Mouse (Mus musculus): ENCODE data around the gene Tcerg1l. TPM values are rescaled to one million over a fixed set of nuclear protein-coding genes. Genes with fewer than 3 reads are reported as not detected.

Gene Tcerg1l
- polyA plus RNA-seq, 1 experiment, result not detected

DNA sequence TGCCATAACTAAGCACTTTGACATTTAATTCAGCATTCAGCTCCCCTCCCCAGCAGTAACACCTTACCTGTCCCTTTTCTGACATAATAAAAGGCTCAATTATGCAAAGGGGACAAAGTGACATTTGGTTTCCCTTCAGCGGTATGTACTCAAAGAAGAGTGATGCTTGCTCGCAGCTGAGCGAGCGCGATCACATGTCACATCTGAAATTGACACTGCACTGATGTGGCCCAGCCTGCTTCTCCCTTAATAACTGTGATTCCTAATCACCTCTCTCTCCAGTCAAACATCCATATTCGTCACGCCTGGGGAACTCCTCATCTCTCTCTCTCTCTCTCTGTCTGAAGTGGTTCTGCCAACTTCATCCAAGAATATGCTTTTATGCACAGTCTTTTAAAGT lies 126.2 kb downstream of the Tcerg1l start:
- no peak for TF ChIP-seq GATA1 (IDR thresholded peaks at IDR 0.05; ENCODE audit: low read length)
- TF ChIP-seq TAL1 (IDR thresholded peaks at IDR 0.05; ENCODE audit: low read length), result no peak
- no peaks in the 10 kb centered on the region for H3K27me3 ChIP-seq (ENCODE audit: control insufficient read depth)
- H3K4me1 ChIP-seq (ENCODE audit: control insufficient read depth), result no peaks in the 10 kb centered on the region
- no peak overlapping the region for H3K4me3 ChIP-seq (replicated peaks)
- H3K9me3 ChIP-seq (ENCODE audit: control insufficient read depth, low read length), result peaks cover 2% of the 10 kb centered on the region; the same call in 1 of the 2 replicates
- H3K36me3 ChIP-seq (ENCODE audit: control insufficient read depth), result no peaks in the 10 kb centered on the region

DNA sequence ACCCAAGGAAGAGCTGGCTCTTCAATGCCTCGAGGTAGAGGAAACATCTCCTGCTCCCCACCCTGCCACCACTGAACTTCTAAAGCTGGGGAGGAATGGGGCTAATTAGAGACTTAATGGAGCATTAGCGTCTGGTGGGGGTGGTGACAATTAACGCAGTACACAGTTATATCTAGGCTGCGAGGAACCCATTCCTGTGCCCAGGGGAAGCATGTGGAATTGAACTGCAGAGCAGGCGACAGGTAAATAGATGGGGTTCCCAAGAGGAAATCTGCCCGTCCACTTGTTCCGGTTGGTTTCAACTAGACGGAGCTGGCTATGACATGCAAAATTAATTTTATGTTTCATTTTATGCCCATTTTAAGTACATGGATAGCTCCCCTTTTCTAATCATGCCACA lies 128.1 kb downstream of the Tcerg1l start:
- Histone ChIP-seq H3K4me1 (ENCODE audit: control insufficient read depth) (no peaks in the 10 kb centered on the region), H3K9me3 (ENCODE audit: control insufficient read depth, low read length) (peaks cover 2% of the 10 kb centered on the region; the same call in 1 of the 2 replicates), H3K36me3 (ENCODE audit: control insufficient read depth) (no peaks in the 10 kb centered on the region), H3K4me3 (replicated peaks) (no peak overlapping the region), H3K27me3 (ENCODE audit: control insufficient read depth) (no peaks in the 10 kb centered on the region)
- TF ChIP-seq GATA1 (IDR thresholded peaks at IDR 0.05; ENCODE audit: low read length), result no peak
- TF ChIP-seq TAL1 (IDR thresholded peaks at IDR 0.05; ENCODE audit: low read length), result no peak

DNA sequence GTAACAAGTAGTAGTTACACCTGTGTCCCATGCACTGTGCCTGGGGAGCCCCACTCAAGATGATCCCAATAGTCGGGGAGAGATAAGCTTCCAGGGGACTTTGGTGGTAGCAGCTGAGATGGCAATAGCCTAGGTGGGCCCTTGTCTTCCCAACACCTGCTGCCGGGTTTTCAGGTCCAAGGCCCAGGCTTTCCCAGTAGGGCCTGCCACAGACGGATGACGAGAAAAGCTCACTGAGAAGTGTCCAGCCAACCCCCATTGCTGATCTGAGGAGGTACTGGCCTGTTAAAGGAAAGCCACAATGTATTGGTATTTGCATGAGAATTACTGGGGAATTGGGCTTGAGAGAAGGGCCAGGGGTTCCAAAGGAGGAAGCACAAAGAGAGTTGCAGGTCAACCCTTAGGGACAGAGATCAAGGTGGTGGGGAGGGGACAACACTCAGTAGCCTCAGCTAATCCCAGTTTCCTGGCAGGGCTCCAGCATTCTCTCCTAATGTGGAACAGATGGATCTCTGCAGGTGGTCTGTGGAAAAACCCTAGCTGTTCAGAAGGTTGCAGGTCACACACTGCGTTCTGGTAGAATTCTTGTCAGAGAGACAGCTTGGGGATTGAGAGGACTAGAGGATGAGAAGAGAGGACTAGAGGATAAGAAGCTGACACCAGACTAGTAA lies 129.4 kb downstream of the Tcerg1l start:
- no peaks in the 10 kb centered on the region for H3K4me1 ChIP-seq (ENCODE audit: control insufficient read depth)
- TF ChIP-seq GATA1 (IDR thresholded peaks at IDR 0.05; ENCODE audit: low read length), result no peak
- no peak for TF ChIP-seq TAL1 (IDR thresholded peaks at IDR 0.05; ENCODE audit: low read length)
- peaks cover 2% of the 10 kb centered on the region; the same call in 1 of the 2 replicates for H3K9me3 ChIP-seq (ENCODE audit: control insufficient read depth, low read length)
- no peak overlapping the region for H3K4me3 ChIP-seq (replicated peaks)
- H3K36me3 ChIP-seq (ENCODE audit: control insufficient read depth), result no peaks in the 10 kb centered on the region
- no peaks in the 10 kb centered on the region for H3K27me3 ChIP-seq (ENCODE audit: control insufficient read depth)

DNA sequence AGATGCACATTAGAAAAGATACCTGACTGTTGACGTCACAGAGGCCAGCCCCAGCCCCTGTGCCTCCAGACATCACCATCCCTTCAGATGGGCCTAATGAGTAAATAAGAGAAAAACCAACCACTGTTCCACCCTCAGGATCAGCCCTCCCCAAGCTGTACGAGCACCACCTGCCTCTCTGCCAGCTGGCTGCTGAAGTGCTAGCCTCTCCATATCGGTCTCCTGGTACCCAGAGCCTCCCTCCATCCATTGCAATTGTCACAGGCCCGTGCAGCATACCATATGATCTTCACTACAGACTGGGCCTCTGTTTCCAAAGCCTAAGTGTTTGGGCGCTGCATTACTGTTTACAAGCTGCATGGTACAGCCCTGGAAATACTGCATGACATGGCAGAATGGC lies 148.9 kb downstream of the Tcerg1l start:
- Histone ChIP-seq H3K9me3 (ENCODE audit: control insufficient read depth, low read length) (peaks cover 5% of the 10 kb centered on the region), H3K4me1 (ENCODE audit: control insufficient read depth) (no peaks in the 10 kb centered on the region), H3K27me3 (ENCODE audit: control insufficient read depth) (no peaks in the 10 kb centered on the region), H3K4me3 (replicated peaks) (no peak overlapping the region), H3K36me3 (ENCODE audit: control insufficient read depth) (no peaks in the 10 kb centered on the region)
- TF ChIP-seq GATA1 (IDR thresholded peaks at IDR 0.05; ENCODE audit: low read length) (no peak), TAL1 (IDR thresholded peaks at IDR 0.05; ENCODE audit: low read length) (no peak)

DNA sequence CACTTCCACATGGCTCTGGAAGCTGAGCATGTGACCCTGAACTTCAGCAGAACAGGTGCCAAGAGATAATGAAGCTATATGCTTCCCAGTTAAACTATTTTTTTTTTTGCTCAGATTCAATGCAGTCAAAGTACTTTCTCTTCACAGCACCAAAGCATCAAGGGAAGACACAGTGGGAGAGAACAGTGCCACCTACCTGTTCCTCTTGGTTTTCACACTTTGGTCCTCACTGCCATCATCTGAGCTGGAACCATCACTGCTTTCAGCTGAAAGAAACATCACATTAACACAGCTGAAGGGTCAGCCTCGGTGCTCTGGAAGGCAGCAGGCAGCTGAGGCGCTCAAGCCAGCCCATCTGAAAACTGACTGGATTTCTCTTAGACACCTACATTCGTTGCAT lies 149.4 kb downstream of the Tcerg1l start:
- Histone ChIP-seq H3K36me3 (ENCODE audit: control insufficient read depth) (no peaks in the 10 kb centered on the region), H3K4me3 (replicated peaks) (no peak overlapping the region), H3K27me3 (ENCODE audit: control insufficient read depth) (no peaks in the 10 kb centered on the region), H3K4me1 (ENCODE audit: control insufficient read depth) (no peaks in the 10 kb centered on the region), H3K9me3 (ENCODE audit: control insufficient read depth, low read length) (peaks cover 5% of the 10 kb centered on the region)
- TF ChIP-seq GATA1 (IDR thresholded peaks at IDR 0.05; ENCODE audit: low read length) (no peak), TAL1 (IDR thresholded peaks at IDR 0.05; ENCODE audit: low read length) (no peak)

DNA sequence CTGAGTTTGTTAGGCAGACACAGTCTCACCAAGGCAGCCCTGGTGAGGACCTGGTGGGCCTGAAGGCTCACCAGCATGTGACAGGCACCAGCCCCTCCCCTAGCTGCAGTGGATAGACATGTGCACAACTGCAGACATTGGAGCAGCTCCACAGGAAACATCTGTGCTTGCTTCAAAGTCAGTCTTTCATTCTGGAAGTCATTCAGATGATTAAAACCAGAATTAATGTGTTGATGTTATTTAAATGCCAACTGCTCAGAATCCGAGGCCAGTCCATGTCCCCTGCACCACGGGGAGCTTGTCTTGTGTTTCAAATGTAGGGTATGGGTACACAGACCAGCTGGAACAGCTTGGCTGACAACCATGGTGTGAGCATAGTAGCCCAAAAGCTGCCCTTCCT lies 150.8 kb downstream of the Tcerg1l start:
- TF ChIP-seq GATA1 (IDR thresholded peaks at IDR 0.05; ENCODE audit: low read length) (no peak), TAL1 (IDR thresholded peaks at IDR 0.05; ENCODE audit: low read length) (no peak)
- Histone ChIP-seq H3K9me3 (ENCODE audit: control insufficient read depth, low read length) (peaks cover 6% of the 10 kb centered on the region), H3K4me3 (replicated peaks) (no peak overlapping the region), H3K36me3 (ENCODE audit: control insufficient read depth) (no peaks in the 10 kb centered on the region), H3K27me3 (ENCODE audit: control insufficient read depth) (no peaks in the 10 kb centered on the region), H3K4me1 (ENCODE audit: control insufficient read depth) (no peaks in the 10 kb centered on the region)

DNA sequence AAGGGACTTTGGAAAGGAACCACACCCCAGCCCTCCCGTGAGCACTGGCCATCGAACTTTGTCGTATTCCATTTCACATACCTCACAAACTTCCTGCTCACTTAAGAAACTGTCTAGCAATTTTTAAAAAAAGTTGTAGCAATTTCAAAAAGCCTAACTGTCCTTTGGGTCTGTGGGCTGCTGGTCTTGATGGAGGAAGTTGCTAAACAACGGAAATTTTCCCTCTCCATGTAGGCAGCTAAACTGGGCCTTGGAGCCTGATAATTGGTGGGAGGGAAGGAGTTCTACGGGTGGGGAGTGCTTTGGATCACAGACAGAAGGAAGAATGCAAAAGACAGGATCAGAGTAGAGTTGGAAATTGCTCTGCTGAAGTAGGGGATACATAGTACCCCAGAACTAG lies 155.3 kb downstream of the Tcerg1l start:
- Histone ChIP-seq H3K27me3 (ENCODE audit: control insufficient read depth) (no peaks in the 10 kb centered on the region), H3K4me1 (ENCODE audit: control insufficient read depth) (no peaks in the 10 kb centered on the region), H3K4me3 (replicated peaks) (no peak overlapping the region), H3K36me3 (ENCODE audit: control insufficient read depth) (no peaks in the 10 kb centered on the region), H3K9me3 (ENCODE audit: control insufficient read depth, low read length) (peaks cover 7% of the 10 kb centered on the region)
- no peak for TF ChIP-seq TAL1 (IDR thresholded peaks at IDR 0.05; ENCODE audit: low read length)
- TF ChIP-seq GATA1 (IDR thresholded peaks at IDR 0.05; ENCODE audit: low read length), result no peak

DNA sequence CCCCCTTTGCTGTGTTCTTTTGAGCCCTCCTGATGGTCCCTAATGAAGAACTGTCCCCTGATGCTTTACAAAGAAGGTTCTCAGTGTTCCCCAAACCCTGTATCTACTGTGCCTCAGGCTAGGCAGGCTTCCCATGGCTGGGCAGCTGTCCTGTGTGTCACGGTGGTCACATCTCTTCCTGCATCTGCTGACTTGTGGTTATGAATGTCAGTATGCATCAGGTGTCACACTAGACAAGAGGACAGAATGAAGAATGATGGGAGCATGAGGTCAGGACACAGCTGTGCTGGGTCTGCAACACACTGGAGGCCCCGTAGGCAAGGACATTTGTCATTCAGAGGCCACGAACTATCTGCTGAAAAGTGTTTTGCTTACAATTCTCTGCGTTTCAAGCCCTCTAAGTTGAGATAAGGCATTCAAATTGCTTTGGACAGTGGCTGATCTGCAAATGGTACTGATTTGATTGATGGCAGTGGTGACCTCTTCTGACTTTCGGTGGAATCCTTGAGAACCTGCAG lies 159.8 kb downstream of the Tcerg1l start:
- TF ChIP-seq GATA1 (IDR thresholded peaks at IDR 0.05; ENCODE audit: low read length), result no peak
- no peak for TF ChIP-seq TAL1 (IDR thresholded peaks at IDR 0.05; ENCODE audit: low read length)

DNA sequence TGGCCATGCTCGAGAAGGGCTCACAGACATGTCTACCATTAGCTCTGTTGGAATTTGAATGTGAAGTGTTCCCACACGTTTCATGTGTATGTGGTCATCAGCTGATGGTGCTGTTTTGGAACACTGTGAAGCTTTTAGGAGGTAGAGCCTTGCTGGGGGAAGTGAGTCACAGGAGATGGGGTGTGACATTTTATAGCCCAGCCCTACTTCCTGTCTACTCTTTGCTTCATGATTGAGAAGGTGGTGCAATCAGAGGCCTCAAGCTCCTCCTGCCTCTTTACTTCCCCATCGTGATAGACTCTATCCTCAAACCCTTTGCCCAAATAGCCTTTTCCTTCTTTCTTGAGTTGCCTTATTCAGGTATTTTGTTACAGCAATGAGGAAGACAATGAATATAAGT lies 173.3 kb downstream of the Tcerg1l start:
- H3K36me3 ChIP-seq (ENCODE audit: control insufficient read depth), result no peaks in the 10 kb centered on the region
- no peaks in the 10 kb centered on the region; the same call in 1 of the 2 replicates for H3K9me3 ChIP-seq (ENCODE audit: control insufficient read depth, low read length)
- H3K4me1 ChIP-seq (ENCODE audit: control insufficient read depth), result no peaks in the 10 kb centered on the region
- TF ChIP-seq GATA1 (IDR thresholded peaks at IDR 0.05; ENCODE audit: low read length), result no peak
- no peak for TF ChIP-seq TAL1 (IDR thresholded peaks at IDR 0.05; ENCODE audit: low read length)
- H3K27me3 ChIP-seq (ENCODE audit: control insufficient read depth), result no peaks in the 10 kb centered on the region
- no peak overlapping the region for H3K4me3 ChIP-seq (replicated peaks)

More for the DNA sequence above, 159.8 kb downstream of the Tcerg1l start:
- no peaks in the 10 kb centered on the region for H3K27me3 ChIP-seq (ENCODE audit: control insufficient read depth)
- H3K4me1 ChIP-seq (ENCODE audit: control insufficient read depth), result no peaks in the 10 kb centered on the region
- no peaks in the 10 kb centered on the region for H3K36me3 ChIP-seq (ENCODE audit: control insufficient read depth)
- H3K4me3 ChIP-seq (replicated peaks), result no peak overlapping the region
- H3K9me3 ChIP-seq (ENCODE audit: control insufficient read depth, low read length), result 0 out of 2 replicates have a peak, but pooled peaks cover 2% of the 10 kb centered on the region
